Mouse (Mus musculus) stomach, embryonic 14.5 days (tissue): ENCODE measurements around the gene Gm42878. TPM values are rescaled to one million over a fixed set of nuclear protein-coding genes. Genes with fewer than 3 reads are reported as not detected.

Experiments used
- ATAC-seq: fragments of 200-750 bp; cut with Nextera tagmentation; 2 replicates; pipeline ENCODE4 v1.8.0; 2017; ENCODE audit warnings: low read depth, moderate TSS enrichment; ENCODE audit not compliant: insufficient number of reproducible peaks, insufficient read depth, low FRiP score
- H3K27ac ChIP-seq: fragments of 300-500 bp; sonication (generic); 2 replicates; pipeline ENCODE4 v1.5.1; 2014; ENCODE audit warnings: mild to moderate bottlenecking, low read length, moderate library complexity, mixed read lengths
- H3K27me3 ChIP-seq: fragments of 300-500 bp; sonication (generic); 2 replicates; pipeline ENCODE4 v1.6.1; 2014; ENCODE audit warnings: low read length, control low read depth, mixed read lengths; ENCODE audit not compliant: control insufficient read depth, insufficient read depth
- H3K36me3 ChIP-seq: fragments of 300-500 bp; sonication (generic); 2 replicates; pipeline ENCODE4 v1.6.1; 2014; ENCODE audit warnings: mild to moderate bottlenecking, control low read depth, low read length, moderate library complexity, mixed read lengths; ENCODE audit not compliant: control insufficient read depth, insufficient read depth
- H3K4me1 ChIP-seq: fragments of 300-500 bp; sonication (generic); 2 replicates; pipeline ENCODE4 v1.6.1; 2014; ENCODE audit warnings: low read length, control low read depth, mixed read lengths; ENCODE audit not compliant: control insufficient read depth, insufficient read depth
- H3K4me2 ChIP-seq: fragments of 300-500 bp; sonication (generic); replicated peaks from 2 replicates; pipeline ENCODE4 v1.6.1; 2014; ENCODE audit warnings: low read depth, low read length, control low read depth
- H3K4me3 ChIP-seq: fragments of 300-500 bp; sonication (generic); 2 replicates; pipeline ENCODE4 v1.5.1; 2014; ENCODE audit warnings: low read depth, low read length, control low read depth
- H3K9ac ChIP-seq: fragments of 300-500 bp; sonication (generic); replicated peaks from 2 replicates; pipeline ENCODE4 v1.6.1; 2014; ENCODE audit warnings: low read depth, mild to moderate bottlenecking, control low read depth, low read length, moderate library complexity, mixed read lengths
- H3K9me3 ChIP-seq: fragments of 300-500 bp; sonication (generic); 2 replicates; pipeline ENCODE4 v1.6.1; 2016; ENCODE audit warnings: low read depth, low read length, control low read depth; ENCODE audit not compliant: control insufficient read depth
- WGBS: fragments of 180-500 bp; shearing (Covaris S2); extraction: QIAGEN DNeasy Blood & Tissue Kit; methylation state at CpG from one replicate; pipeline ENCODE4 v1.1.7; 2014; 5-methylcytosine and 5-hydroxymethylcytosine counted together
- polyA plus RNA-seq: library from polyadenylated mRNA; unstranded; fragments of >200 nt; fragmentation: Nextera tagmentation; extraction: Ambion mirVana; gene quantifications from 2 replicates; pipeline ENCODE4 v1.2.1, GENCODE M21; 2014

The Gm42878 gene
- polyA plus RNA-seq, 1 experiment from 2014 or later: 0.87 TPM

DNA sequence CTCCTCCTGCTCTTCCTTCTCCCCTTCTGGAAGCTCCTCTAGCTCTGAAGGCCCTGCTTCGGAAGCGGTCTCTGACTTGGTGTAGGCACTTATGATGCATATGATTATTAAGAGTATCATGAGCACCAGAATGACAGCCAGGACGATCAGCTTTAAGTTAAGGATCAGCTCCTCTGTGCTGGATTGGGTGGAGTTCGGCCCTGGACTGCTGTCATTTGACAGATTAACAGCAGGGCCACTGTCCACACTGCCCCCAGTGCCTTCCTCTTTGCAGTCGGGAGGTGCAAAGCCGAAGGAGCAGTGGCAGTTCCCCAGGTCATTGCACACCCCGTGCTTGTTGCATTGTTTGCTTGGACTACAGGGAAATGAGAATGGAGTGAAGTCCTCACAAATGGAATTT is 44.6 kb downstream of the Gm42878 start:
- H3K4me2 ChIP-seq: no peak overlapping the region
- no peaks in the 10 kb centered on the region for H3K27me3 ChIP-seq
- no peak overlapping the region for H3K4me3 ChIP-seq
- H3K9me3 ChIP-seq: no peaks in the 10 kb centered on the region
- no peak overlapping the region for H3K9ac ChIP-seq
- H3K4me1 ChIP-seq: no peaks in the 10 kb centered on the region
- WGBS: 64% methylated on average over 7 of the region's 7 CpGs
- ATAC-seq: no peak
- H3K27ac ChIP-seq: no peak overlapping the region
- no peaks in the 10 kb centered on the region for H3K36me3 ChIP-seq

DNA sequence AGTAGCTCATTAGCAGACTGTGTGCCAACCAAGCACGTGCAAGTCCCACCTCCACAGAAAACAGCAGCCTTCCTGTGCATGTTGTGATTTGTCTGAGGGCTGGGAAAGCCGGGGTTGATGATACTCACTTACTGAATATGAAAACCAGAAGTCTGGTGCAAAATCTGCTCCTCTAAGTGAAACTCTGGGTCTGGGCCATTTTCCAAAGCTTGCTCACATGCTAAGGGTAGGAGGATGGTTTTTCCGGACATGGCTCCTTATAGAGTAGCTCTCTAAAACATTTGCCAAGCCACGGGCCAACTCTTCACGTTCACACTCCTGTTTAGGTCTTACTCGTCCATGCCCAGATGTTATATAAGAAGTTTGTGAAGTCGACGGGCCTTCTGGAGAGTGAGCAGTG is 52.0 kb downstream of the Gm42878 start:
- 72% methylated on average over 8 of the region's 8 CpGs for WGBS
- H3K36me3 ChIP-seq: no peaks in the 10 kb centered on the region

DNA sequence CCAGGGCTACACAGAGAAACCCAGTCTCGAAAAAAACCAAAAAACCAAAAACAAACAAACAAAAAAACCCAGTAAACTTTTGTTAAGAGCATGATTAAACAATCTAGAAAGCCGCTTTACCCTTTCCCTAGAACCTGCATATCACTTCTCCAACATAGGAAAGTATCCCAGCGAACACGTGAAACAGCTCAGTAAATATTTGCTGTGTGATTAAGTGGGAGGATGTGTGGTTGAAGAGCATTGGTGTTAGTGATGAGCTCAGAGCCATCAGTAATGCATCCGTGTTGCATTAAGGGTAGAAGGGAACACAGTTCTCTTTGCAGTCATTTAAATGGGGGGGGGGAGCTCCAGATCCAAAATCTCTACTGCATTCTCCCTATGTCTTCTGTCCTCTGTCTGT is 60.5 kb downstream of the Gm42878 start:
- no peaks in the 10 kb centered on the region for H3K9me3 ChIP-seq
- no peak overlapping the region for H3K9ac ChIP-seq
- 69% methylated on average over 5 of the region's 5 CpGs for WGBS
- H3K36me3 ChIP-seq: no peaks in the 10 kb centered on the region
- no peak for ATAC-seq
- no peak overlapping the region for H3K27ac ChIP-seq
- H3K4me2 ChIP-seq: no peak overlapping the region
- no peak overlapping the region for H3K4me3 ChIP-seq
- no peaks in the 10 kb centered on the region for H3K4me1 ChIP-seq
- no peaks in the 10 kb centered on the region for H3K27me3 ChIP-seq

More for the DNA sequence above, 52.0 kb downstream of the Gm42878 start:
- Histone ChIP-seq H3K4me3 (no peak overlapping the region), H3K9me3 (no peaks in the 10 kb centered on the region), H3K27ac (no peak overlapping the region), H3K4me2 (no peak overlapping the region), H3K9ac (no peak overlapping the region), H3K27me3 (no peaks in the 10 kb centered on the region), H3K4me1 (no peaks in the 10 kb centered on the region)
- no peak for ATAC-seq

DNA sequence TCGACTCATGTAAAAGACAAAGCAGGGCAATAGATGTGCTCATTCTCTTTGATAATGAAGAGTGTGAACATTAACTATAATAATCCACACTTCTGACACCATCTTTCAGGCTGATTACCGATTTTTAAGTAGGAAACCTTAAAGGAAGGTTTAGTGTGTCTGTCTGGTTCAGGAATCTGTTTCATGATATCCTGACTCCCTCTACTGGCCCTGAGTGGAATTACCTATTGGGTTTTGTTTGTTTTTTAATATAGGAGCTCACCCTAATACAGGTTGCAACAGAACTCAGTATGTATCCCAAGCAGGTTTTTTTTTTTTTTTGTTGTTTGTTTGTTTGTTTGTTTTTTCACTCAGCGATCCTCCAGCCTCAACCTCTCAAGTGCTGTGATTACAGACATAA is 67.6 kb downstream of the Gm42878 start:
- H3K36me3 ChIP-seq: no peaks in the 10 kb centered on the region

DNA sequence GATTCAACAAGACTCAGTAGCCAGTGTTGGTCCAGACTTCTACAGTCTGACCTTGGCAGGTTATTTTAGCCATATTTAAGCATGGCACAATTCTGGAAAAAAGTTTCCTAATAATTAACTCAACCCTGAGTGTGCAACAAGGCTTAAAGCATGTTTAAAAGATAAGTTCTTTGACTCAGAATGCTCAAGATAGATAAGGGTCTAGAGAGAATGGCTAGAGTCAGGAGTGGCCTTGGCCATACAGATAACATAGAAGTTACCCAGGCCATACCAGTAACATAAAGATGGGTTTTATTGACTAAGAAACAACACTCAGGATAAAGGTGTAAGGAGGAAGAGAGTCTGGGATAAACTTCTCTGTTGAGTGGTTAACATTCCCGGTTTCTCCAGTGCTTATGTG is 69.2 kb downstream of the Gm42878 start:
- H3K9me3 ChIP-seq: no peaks in the 10 kb centered on the region
- no peak overlapping the region for H3K9ac ChIP-seq
- H3K27me3 ChIP-seq: no peaks in the 10 kb centered on the region
- 57% methylated on average over 1 of the region's 1 CpGs for WGBS
- no peaks in the 10 kb centered on the region for H3K4me1 ChIP-seq
- H3K4me2 ChIP-seq: no peak overlapping the region
- H3K27ac ChIP-seq: no peak overlapping the region
- no peak for ATAC-seq
- no peaks in the 10 kb centered on the region for H3K36me3 ChIP-seq
- H3K4me3 ChIP-seq: no peak overlapping the region

More for the DNA sequence above, 67.6 kb downstream of the Gm42878 start:
- H3K27me3 ChIP-seq: no peaks in the 10 kb centered on the region
- no peak overlapping the region for H3K9ac ChIP-seq
- H3K4me2 ChIP-seq: no peak overlapping the region
- H3K9me3 ChIP-seq: no peaks in the 10 kb centered on the region
- no peak overlapping the region for H3K27ac ChIP-seq
- 33% methylated on average over 3 of the region's 3 CpGs for WGBS
- no peak for ATAC-seq
- no peaks in the 10 kb centered on the region for H3K4me1 ChIP-seq
- H3K4me3 ChIP-seq: no peak overlapping the region

DNA sequence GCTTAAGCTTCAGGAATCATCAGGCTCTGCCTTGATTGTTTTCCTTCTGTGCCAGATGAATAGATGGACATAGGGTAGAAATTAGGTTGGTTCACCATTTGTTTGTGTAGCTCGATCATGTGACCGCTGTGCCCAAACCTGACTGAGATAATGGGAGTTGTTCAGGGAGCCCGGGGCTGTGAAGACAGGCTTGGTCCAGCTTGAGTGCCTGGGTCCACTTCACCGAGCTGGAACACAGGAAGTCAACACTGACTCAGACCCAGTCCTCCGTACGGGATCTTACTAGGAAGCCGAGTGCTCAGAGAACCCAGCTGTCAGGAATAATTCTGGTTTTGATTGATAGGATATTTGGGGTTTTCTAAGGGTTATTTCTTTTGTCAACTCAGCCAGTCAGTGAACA is 70.7 kb downstream of the Gm42878 start:
- H3K27me3 ChIP-seq: no peaks in the 10 kb centered on the region
- 62% methylated on average over 7 of the region's 7 CpGs for WGBS

DNA sequence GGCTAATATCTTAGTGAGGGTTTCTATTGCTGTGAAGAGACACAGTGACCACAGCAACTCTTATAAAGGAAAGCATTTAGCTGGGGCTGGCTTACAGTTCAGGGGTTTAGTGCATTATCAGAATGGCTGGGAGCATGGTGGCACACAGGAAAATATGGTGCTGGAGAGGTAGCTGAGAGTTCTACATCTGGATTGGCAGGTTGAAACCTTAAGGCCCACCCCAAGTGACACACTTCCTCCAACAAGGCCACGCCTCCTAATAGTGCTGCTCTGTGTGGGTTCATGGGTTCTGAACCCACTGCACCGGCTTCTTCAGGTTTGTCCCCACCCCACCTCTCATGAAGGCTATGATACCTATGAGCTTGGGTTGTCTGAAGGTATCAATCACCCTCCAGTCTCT is 72.9 kb downstream of the Gm42878 start:
- H3K4me2 ChIP-seq: no peak overlapping the region
- no peaks in the 10 kb centered on the region for H3K27me3 ChIP-seq
- H3K9ac ChIP-seq: no peak overlapping the region
- no peak overlapping the region for H3K4me3 ChIP-seq
- WGBS: 84% methylated on average over 2 of the region's 2 CpGs
- no peaks in the 10 kb centered on the region for H3K36me3 ChIP-seq
- H3K27ac ChIP-seq: no peak overlapping the region
- H3K4me1 ChIP-seq: peaks cover 4% of the 10 kb centered on the region; the same call in 1 of the 2 replicates
- no peaks in the 10 kb centered on the region for H3K9me3 ChIP-seq
- no peak for ATAC-seq

More for the DNA sequence above, 70.7 kb downstream of the Gm42878 start:
- ATAC-seq: no peak
- no peaks in the 10 kb centered on the region for H3K9me3 ChIP-seq
- peaks cover 4% of the 10 kb centered on the region; the same call in 1 of the 2 replicates for H3K4me1 ChIP-seq
- no peak overlapping the region for H3K27ac ChIP-seq
- H3K4me2 ChIP-seq: no peak overlapping the region
- H3K36me3 ChIP-seq: no peaks in the 10 kb centered on the region
- no peak overlapping the region for H3K9ac ChIP-seq
- no peak overlapping the region for H3K4me3 ChIP-seq

DNA sequence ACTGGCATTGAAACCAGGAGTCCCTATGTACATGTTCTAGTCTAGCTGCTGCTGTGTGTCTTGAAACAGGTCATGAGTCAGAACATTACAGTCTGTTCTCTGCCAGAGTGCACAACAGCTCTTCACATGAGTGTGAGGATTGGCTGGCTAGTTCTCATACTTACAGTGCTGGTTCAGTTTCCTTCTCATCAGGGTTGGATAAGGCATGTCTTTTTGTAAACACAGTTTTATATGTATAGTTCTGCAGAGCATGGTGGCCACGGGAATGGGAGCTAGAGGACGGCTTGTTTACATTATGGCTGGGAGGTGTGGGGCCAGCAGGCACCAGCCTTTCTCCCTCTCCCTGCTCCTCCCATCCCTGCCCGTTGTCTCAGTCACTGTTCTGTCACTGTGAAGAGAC is 75.7 kb downstream of the Gm42878 start:
- Histone ChIP-seq H3K9ac (no peak overlapping the region), H3K4me3 (no peak overlapping the region), H3K27me3 (no peaks in the 10 kb centered on the region), H3K4me2 (no peak overlapping the region), H3K4me1 (peaks cover 4% of the 10 kb centered on the region; the same call in 1 of the 2 replicates), H3K36me3 (no peaks in the 10 kb centered on the region), H3K27ac (no peak overlapping the region), H3K9me3 (no peaks in the 10 kb centered on the region)
- ATAC-seq: peak; percentile 35; the same call in 1 of the 2 replicates
- WGBS: 8% methylated on average over 3 of the region's 3 CpGs
